Mouse (Mus musculus) megakaryocyte, embryonic 14.5 days (primary cell): ENCODE results near the gene Hist1h4m.
"Not testable (repeated sequence)": the region's sequence is repeated elsewhere in the genome, so short reads cannot be mapped to it uniquely, and the experiment has no call there.

Source experiments
- FLI1 ChIP-seq: IDR thresholded peaks from 2 replicates; pipeline ENCODE4 v1.6.1; 2012; ENCODE audit warnings: low read length, inconsistent platforms, mixed read lengths
- GATA1 ChIP-seq: IDR thresholded peaks from 3 replicates; pipeline ENCODE4 v1.6.1; 2012; ENCODE audit warnings: mixed read lengths, low read length, inconsistent platforms, borderline replicate concordance

- not testable (repeated sequence) for TF ChIP-seq GATA1, FLI1
Measured at GRCm38 (mm10) chr13:21786899-21787629, 24.5 kb upstream of the Hist1h4m start, which contains the start of the genes Hist1h2an and Hist1h2bp.
